Mouse (Mus musculus): ENCODE measurements around the gene Il4i1. TPM values are rescaled to one million over a fixed set of nuclear protein-coding genes. Genes with fewer than 3 reads are reported as not detected.

Gene Il4i1
- polyA plus RNA-seq (2014; fragmentation: Nextera tagmentation; extraction: Ambion mirVana) = 0.78 and 1.4 TPM in 2 replicates

DNA sequence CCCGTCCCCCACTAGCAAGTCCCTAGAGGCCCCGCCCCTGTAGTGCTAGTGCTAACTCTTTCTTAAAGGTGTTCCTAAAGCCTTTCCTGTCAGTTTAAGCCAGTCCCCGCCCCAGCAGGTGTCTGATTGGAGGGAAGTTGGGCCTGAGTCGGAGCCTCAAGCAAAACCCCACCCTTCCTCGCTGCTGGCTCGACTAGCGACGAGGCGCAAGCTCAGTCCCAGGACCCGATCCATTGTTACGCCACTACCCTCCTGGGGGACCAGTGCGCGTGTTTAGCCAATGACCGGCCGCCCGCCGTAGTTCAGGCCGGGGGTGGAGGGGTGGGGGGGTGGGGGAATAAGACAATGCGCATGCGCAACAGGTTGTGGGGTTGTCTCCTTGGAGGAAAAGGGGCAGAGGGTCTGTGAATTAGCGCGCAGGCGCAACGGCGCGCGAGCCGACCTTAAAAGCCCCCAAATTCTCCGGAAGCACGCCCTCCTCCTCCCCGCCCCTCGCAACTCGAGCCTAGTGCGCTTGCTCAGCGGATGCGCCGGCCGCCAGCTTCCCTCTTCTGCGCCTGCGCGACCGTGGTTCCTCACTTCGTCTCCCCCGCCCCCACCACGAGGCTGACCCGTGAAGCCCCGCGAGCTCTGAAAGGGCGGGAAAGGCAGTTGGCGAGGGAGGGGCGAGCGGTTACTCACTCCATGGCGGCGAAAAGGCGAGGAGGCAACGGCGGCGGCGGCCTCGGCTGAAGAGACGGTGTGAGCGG, at the start of gene Il4i1, which contains the start of gene Nup62:
TSS of gene Il4i1 (plus strand) at position 667 of the 749 bp plus-strand sequence.
TSS of gene Nup62 (plus strand) at position 368 of the 749 bp plus-strand sequence.
- ATAC-seq (ENCODE audit: low read depth) = peak; percentile 94
- Histone ChIP-seq H3K4me2 (ENCODE audit: low read depth, low read length) (peak within 1 kb of the TSS; percentile 76), H3K27ac (replicated peaks; ENCODE audit: low read depth, low read length) (peak within 1 kb of the TSS; percentile 97), H3K9me3 (ENCODE audit: control insufficient read depth, low read length) (no peaks in the 10 kb centered on the region), H3K36me3 (ENCODE audit: control insufficient read depth, insufficient read depth, low read length) (peaks cover 18% of the 10 kb centered on the region), H3K27me3 (replicated peaks; ENCODE audit: control insufficient read depth, insufficient read depth, low read length) (no peaks in the 10 kb centered on the region), H3K4me3 (ENCODE audit: low read depth, low read length) (peak within 1 kb of the TSS; percentile 86), H3K9ac (ENCODE audit: low read depth, low read length) (peak within 1 kb of the TSS; percentile 99), H3K4me1 (ENCODE audit: control insufficient read depth, insufficient read depth, low read length) (peaks cover 20% of the 10 kb centered on the region)
- WGBS = under 1% methylated on average over 46 of the region's 62 CpGs
- DNase-seq (ENCODE audit: low spot score) = peak; percentile 99

DNA sequence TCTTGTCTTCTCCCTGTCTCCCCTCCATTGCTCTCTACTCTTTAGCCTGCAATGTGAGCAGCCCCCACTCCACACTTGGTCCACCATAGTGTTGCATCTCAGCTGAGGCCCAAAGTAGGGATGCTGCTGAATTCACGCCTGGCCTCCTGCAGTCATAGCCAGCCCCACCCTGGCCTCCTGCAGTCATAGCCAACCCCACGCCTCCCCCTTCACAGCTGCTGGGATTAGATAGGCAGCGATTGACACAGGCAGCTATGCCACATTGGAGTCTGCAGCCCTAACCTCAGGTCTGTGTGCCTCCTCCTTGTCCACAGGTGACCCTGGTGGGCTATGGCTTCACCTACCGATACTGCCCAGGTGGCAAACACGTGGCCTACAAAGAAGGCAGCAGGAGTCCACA, 48.1 kb upstream of the Il4i1 start:
- no peak overlapping the region for H3K4me2 ChIP-seq (ENCODE audit: low read depth, low read length)
- H3K9me3 ChIP-seq (ENCODE audit: control insufficient read depth, low read length) = no peaks in the 10 kb centered on the region
- H3K4me3 ChIP-seq (ENCODE audit: low read depth, low read length) = no peak overlapping the region
- no peak for DNase-seq (ENCODE audit: low spot score)
- peaks cover 88% of the 10 kb centered on the region for H3K36me3 ChIP-seq (ENCODE audit: control insufficient read depth, insufficient read depth, low read length)
- H3K27ac ChIP-seq (replicated peaks; ENCODE audit: low read depth, low read length) = no peak overlapping the region
- H3K27me3 ChIP-seq (replicated peaks; ENCODE audit: control insufficient read depth, insufficient read depth, low read length) = no peaks in the 10 kb centered on the region
- no peak overlapping the region for H3K9ac ChIP-seq (ENCODE audit: low read depth, low read length)
- WGBS = 75% methylated on average over 5 of the region's 5 CpGs
- ATAC-seq (ENCODE audit: low read depth) = no peak
- H3K4me1 ChIP-seq (ENCODE audit: control insufficient read depth, insufficient read depth, low read length) = no peaks in the 10 kb centered on the region

DNA sequence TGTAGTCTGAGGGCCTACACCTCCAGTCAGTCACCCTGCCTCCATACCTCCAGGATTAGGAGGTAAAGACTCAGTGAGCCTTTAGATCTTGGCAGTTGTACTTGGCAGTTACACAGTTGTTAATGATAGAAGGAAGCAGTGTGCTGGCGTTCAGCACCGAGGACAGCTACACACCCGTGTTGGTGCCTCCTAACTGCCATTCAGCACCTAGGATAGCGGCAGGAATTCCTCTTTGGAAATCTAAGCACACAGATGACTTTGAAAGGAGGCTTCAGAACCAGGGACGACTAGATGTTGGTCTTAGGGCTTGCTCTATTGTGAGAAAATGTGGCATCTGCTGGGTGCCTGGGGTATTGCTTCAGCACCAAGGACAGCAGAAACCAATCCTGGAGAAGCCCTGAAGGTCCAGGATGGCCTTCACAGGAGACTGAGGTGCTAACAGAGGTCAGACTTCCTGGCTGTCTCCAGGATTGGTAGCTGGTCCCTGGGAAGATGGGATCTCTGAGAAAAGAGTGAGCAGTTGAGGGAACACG, 46.1 kb upstream of the Il4i1 start:
- WGBS = 13% methylated on average over 6 of the region's 6 CpGs
- Histone ChIP-seq H3K4me3 (ENCODE audit: low read depth, low read length) (no peak overlapping the region), H3K4me2 (ENCODE audit: low read depth, low read length) (no peak overlapping the region), H3K9ac (ENCODE audit: low read depth, low read length) (no peak overlapping the region), H3K36me3 (ENCODE audit: control insufficient read depth, insufficient read depth, low read length) (peaks cover 89% of the 10 kb centered on the region), H3K27me3 (replicated peaks; ENCODE audit: control insufficient read depth, insufficient read depth, low read length) (no peaks in the 10 kb centered on the region), H3K9me3 (ENCODE audit: control insufficient read depth, low read length) (no peaks in the 10 kb centered on the region), H3K27ac (replicated peaks; ENCODE audit: low read depth, low read length) (no peak overlapping the region), H3K4me1 (ENCODE audit: control insufficient read depth, insufficient read depth, low read length) (no peaks in the 10 kb centered on the region)
- peak; percentile 91 for DNase-seq (ENCODE audit: low spot score)
- 0 out of 2 replicates have a peak, but pooled peaks have one; percentile 33 for ATAC-seq (ENCODE audit: low read depth)

DNA sequence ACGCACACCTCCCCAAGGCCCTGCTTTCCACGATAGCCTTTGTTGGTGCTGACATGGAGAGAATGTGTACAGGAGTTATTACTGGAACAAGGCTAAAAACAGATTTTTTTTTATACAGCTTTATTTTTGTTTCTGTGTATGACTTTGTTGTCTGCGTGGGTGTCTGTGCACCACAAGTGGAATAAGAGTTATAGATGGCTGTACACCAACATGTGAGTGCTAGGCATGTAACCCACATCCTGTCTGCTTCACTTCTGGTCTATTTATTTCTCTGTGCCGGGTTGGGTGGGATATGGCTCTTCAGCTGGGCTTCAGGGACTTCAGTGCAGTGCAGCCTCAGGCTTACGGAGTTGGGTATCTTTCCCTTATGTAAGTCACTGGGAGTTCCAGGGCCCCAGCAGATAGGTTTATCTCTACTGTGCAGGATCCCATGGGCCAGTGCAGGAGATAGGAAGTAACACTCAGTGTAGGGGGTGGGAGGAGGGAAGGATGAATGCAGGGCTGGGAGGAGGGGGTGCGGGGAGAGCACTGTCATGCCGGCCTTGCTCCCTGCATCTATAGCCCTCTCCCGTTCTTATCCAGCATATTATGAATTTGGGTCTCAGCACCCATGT, 43.5 kb upstream of the Il4i1 start:
- DNase-seq (ENCODE audit: low spot score) = no peak

DNA sequence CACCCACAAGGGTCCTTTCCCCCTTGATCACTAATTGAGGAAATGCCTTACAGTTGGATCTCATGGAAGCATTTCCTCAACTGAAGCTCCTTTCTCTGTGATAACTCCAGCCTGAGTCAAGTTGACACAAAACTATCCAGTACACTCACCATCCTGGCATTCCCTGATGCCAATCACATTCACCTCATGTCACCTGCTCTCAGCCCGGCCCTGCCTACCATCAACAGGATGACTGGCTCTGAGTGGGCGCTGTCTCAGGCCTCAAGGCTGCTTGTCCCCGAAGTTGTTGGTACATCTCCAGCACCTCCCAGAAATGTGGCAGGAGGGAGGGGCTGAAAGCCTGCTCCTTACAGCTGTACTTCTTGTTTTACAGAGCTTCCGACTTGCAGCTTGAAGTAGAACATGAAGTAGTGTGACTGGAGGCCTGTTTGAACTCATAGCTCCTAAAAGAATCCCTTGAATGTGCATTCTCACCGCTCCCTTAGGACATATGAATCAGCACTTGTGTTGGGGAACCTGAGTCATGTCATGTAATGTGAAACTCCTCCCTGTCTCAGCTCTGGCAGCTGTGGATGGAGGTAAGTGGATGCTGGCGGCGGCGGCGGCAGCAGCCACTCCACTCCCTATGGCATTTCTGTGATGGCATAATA, 39.2 kb upstream of the Il4i1 start:
- no peak overlapping the region for H3K9ac ChIP-seq (ENCODE audit: low read depth, low read length)
- peaks cover 56% of the 10 kb centered on the region for H3K36me3 ChIP-seq (ENCODE audit: control insufficient read depth, insufficient read depth, low read length)
- no peaks in the 10 kb centered on the region for H3K9me3 ChIP-seq (ENCODE audit: control insufficient read depth, low read length)
- WGBS = 79% methylated on average over 9 of the region's 9 CpGs
- H3K4me2 ChIP-seq (ENCODE audit: low read depth, low read length) = no peak overlapping the region
- H3K4me1 ChIP-seq (ENCODE audit: control insufficient read depth, insufficient read depth, low read length) = no peaks in the 10 kb centered on the region
- no peak overlapping the region for H3K27ac ChIP-seq (replicated peaks; ENCODE audit: low read depth, low read length)
- no peaks in the 10 kb centered on the region for H3K27me3 ChIP-seq (replicated peaks; ENCODE audit: control insufficient read depth, insufficient read depth, low read length)
- ATAC-seq (ENCODE audit: low read depth) (no peak), DNase-seq (ENCODE audit: low spot score) (peak; percentile 9)
- no peak overlapping the region for H3K4me3 ChIP-seq (ENCODE audit: low read depth, low read length)

More for the DNA sequence above, 43.5 kb upstream of the Il4i1 start:
- WGBS = 88% methylated on average over 8 of the region's 8 CpGs
- no peak overlapping the region for H3K9ac ChIP-seq (ENCODE audit: low read depth, low read length)
- no peak for ATAC-seq (ENCODE audit: low read depth)
- no peaks in the 10 kb centered on the region for H3K27me3 ChIP-seq (replicated peaks; ENCODE audit: control insufficient read depth, insufficient read depth, low read length)
- H3K4me3 ChIP-seq (ENCODE audit: low read depth, low read length) = no peak overlapping the region
- H3K27ac ChIP-seq (replicated peaks; ENCODE audit: low read depth, low read length) = no peak overlapping the region
- no peaks in the 10 kb centered on the region for H3K9me3 ChIP-seq (ENCODE audit: control insufficient read depth, low read length)
- H3K4me2 ChIP-seq (ENCODE audit: low read depth, low read length) = no peak overlapping the region
- H3K36me3 ChIP-seq (ENCODE audit: control insufficient read depth, insufficient read depth, low read length) = peaks cover 88% of the 10 kb centered on the region
- H3K4me1 ChIP-seq (ENCODE audit: control insufficient read depth, insufficient read depth, low read length) = no peaks in the 10 kb centered on the region

DNA sequence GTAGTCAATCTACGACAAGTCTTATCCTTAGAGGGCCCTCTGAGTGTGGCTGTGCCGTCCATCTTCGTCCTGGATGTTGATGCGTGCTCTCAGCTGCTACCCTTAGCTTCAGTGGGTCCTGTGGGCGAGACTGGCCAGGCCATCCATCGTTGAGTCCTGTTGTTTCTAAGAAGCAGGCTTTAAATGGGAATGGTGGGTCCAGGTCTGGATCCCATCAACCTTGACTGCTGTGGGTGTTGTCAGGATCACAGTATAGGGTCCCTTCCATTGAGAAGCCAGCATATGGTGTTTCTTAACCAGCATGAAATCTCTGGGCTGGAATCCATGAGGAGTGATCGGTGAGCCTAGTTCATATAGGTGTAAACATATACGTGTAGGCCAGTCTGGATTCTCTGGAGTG, 36.1 kb upstream of the Il4i1 start:
- Histone ChIP-seq H3K27ac (replicated peaks; ENCODE audit: low read depth, low read length) (no peak overlapping the region), H3K4me3 (ENCODE audit: low read depth, low read length) (no peak overlapping the region), H3K27me3 (replicated peaks; ENCODE audit: control insufficient read depth, insufficient read depth, low read length) (no peaks in the 10 kb centered on the region), H3K9ac (ENCODE audit: low read depth, low read length) (no peak overlapping the region), H3K4me2 (ENCODE audit: low read depth, low read length) (no peak overlapping the region), H3K36me3 (ENCODE audit: control insufficient read depth, insufficient read depth, low read length) (peaks cover 25% of the 10 kb centered on the region), H3K9me3 (ENCODE audit: control insufficient read depth, low read length) (no peaks in the 10 kb centered on the region), H3K4me1 (ENCODE audit: control insufficient read depth, insufficient read depth, low read length) (no peaks in the 10 kb centered on the region)
- no peak for DNase-seq (ENCODE audit: low spot score)
- no peak for ATAC-seq (ENCODE audit: low read depth)
- 76% methylated on average over 8 of the region's 8 CpGs for WGBS

DNA sequence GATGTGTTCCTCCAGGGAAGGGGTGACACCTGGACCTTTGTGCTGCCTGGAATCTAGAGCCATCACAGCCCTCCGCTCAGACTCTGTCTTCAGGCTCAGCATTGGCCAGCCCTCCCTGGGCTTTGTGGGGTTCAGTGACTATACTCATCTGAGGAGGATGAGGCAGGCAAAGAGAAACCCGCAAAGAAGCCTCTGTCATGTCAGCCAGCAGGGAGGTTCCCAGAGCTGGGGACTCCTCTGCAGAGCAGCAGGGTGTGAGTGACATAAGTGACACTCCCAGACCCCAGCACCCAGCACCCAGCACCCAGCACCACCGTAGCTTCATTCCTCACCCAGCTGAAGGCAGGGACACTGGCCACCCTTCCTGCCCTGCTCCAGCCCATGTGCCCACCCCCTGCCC, 26.7 kb upstream of the Il4i1 start:
- DNase-seq (ENCODE audit: low spot score) (no peak), ATAC-seq (ENCODE audit: low read depth) (no peak)
- H3K27me3 ChIP-seq (replicated peaks; ENCODE audit: control insufficient read depth, insufficient read depth, low read length) = no peaks in the 10 kb centered on the region
- H3K9me3 ChIP-seq (ENCODE audit: control insufficient read depth, low read length) = peaks cover 5% of the 10 kb centered on the region; the same call in 1 of the 2 replicates
- no peak overlapping the region for H3K4me3 ChIP-seq (ENCODE audit: low read depth, low read length)
- H3K4me2 ChIP-seq (ENCODE audit: low read depth, low read length) = no peak overlapping the region
- no peaks in the 10 kb centered on the region for H3K36me3 ChIP-seq (ENCODE audit: control insufficient read depth, insufficient read depth, low read length)
- no peak overlapping the region for H3K9ac ChIP-seq (ENCODE audit: low read depth, low read length)
- WGBS = 67% methylated on average over 2 of the region's 3 CpGs
- no peak overlapping the region for H3K27ac ChIP-seq (replicated peaks; ENCODE audit: low read depth, low read length)
- no peaks in the 10 kb centered on the region for H3K4me1 ChIP-seq (ENCODE audit: control insufficient read depth, insufficient read depth, low read length)

DNA sequence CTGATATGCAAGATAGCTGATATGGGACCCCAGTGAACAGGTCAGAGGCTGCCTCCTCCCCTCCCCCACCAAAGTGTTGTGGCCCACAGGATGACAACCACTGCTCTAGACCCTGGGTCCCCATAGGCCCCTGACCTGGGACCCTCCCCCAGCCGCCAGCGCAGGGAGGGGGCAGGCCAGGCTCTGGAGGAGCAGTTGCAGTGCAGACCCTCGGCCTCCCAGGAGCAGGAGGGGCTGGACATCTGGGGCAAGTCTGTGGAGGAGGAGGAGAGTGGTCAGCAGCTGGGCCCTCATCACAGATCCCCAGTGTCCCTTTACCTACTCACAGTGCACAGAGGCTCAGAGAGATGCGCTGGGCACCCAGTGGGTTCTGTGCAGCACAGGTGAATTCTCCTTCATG, 26.1 kb upstream of the Il4i1 start:
- no peak for ATAC-seq (ENCODE audit: low read depth)

More for the DNA sequence above, 26.1 kb upstream of the Il4i1 start:
- no peaks in the 10 kb centered on the region for H3K36me3 ChIP-seq (ENCODE audit: control insufficient read depth, insufficient read depth, low read length)
- no peak overlapping the region for H3K27ac ChIP-seq (replicated peaks; ENCODE audit: low read depth, low read length)
- no peak overlapping the region for H3K4me2 ChIP-seq (ENCODE audit: low read depth, low read length)
- H3K9me3 ChIP-seq (ENCODE audit: control insufficient read depth, low read length) = peaks cover 5% of the 10 kb centered on the region; the same call in 1 of the 2 replicates
- 69% methylated on average over 4 of the region's 4 CpGs for WGBS
- no peak overlapping the region for H3K9ac ChIP-seq (ENCODE audit: low read depth, low read length)
- no peak for DNase-seq (ENCODE audit: low spot score)
- no peaks in the 10 kb centered on the region for H3K4me1 ChIP-seq (ENCODE audit: control insufficient read depth, insufficient read depth, low read length)
- H3K4me3 ChIP-seq (ENCODE audit: low read depth, low read length) = no peak overlapping the region
- no peaks in the 10 kb centered on the region for H3K27me3 ChIP-seq (replicated peaks; ENCODE audit: control insufficient read depth, insufficient read depth, low read length)

All from embryonic facial prominence, embryonic 14.5 days (tissue).